Mouse (Mus musculus) spleen, embryonic (tissue): ENCODE measurements around the gene Acad10.

ENCODE experiments used
- CTCF ChIA-PET: fragments of 350-600 bp; sonication (Branson Sonifier 250); formaldehyde crosslinking; loops from one replicate; lab custom pipeline; 2022; lab: Charles Lee

The Acad10 gene

GRCm38 (mm10) chr5:121597991-121598537 is 62.2 kb downstream of the Acad10 start:
- CTCF ChIA-PET = no interaction called here

- CTCF ChIA-PET = no interaction called here
Observed at GRCm38 (mm10) chr5:121597332-121597731, 63.0 kb downstream of the Acad10 start.

GRCm38 (mm10) chr5:121596226-121596625 is 64.1 kb downstream of the Acad10 start:
- CTCF ChIA-PET = interaction anchor here (0.6 kb wide), 1 partner anchor 9 kb away, joined by 6 read pairs; no protein-coding TSS in a partner anchor

GRCm38 (mm10) chr5:121595758-121596157 is 64.6 kb downstream of the Acad10 start:
- CTCF ChIA-PET = interaction anchor here (0.6 to 0.7 kb wide), 2 partner anchors 9 to 33 kb away, joined by 5 to 6 read pairs; no protein-coding TSS in a partner anchor

GRCm38 (mm10) chr5:121594714-121595313 is 65.5 kb downstream of the Acad10 start:
- CTCF ChIA-PET = no interaction called here

GRCm38 (mm10) chr5:121593451-121594401 is 66.6 kb downstream of the Acad10 start, which contains the start of gene Aldh2:
Aldh2 (minus strand) TSS chr5:121593824.
- CTCF ChIA-PET = interaction anchor here (0.8 kb wide), 1 partner anchor 9 kb away, joined by 3 read pairs; no protein-coding TSS in a partner anchor

- CTCF ChIA-PET = no interaction called here
Observed at GRCm38 (mm10) chr5:121592816-121593407, 67.4 kb downstream of the Acad10 start.

- CTCF ChIA-PET = no interaction called here
Observed at GRCm38 (mm10) chr5:121592064-121592815, 68.1 kb downstream of the Acad10 start.

GRCm38 (mm10) chr5:121591417-121592063 is 68.8 kb downstream of the Acad10 start:
- CTCF ChIA-PET = no interaction called here

- CTCF ChIA-PET = no interaction called here
Observed at GRCm38 (mm10) chr5:121589928-121590327, 70.4 kb downstream of the Acad10 start.

GRCm38 (mm10) chr5:121586400-121587039 is 73.8 kb downstream of the Acad10 start:
- CTCF ChIA-PET = no interaction called here

- CTCF ChIA-PET = interaction anchor here (0.7 kb wide), 1 partner anchor 9 kb away, joined by 4 read pairs; no protein-coding TSS in a partner anchor
Observed at GRCm38 (mm10) chr5:121585699-121586098, 74.6 kb downstream of the Acad10 start.

GRCm38 (mm10) chr5:121585005-121585404 is 75.3 kb downstream of the Acad10 start:
- CTCF ChIA-PET = interaction anchor here (0.6 kb wide), 2 partner anchors 28 to 228 kb away, joined by 3 read pairs; no protein-coding TSS in a partner anchor

- CTCF ChIA-PET = interaction anchor here (0.7 kb wide), 1 partner anchor 10 kb away, joined by 3 read pairs; no protein-coding TSS in a partner anchor
Observed at GRCm38 (mm10) chr5:121583765-121584501, 76.4 kb downstream of the Acad10 start.

GRCm38 (mm10) chr5:121581945-121582344 is 78.4 kb downstream of the Acad10 start:
- CTCF ChIA-PET = no interaction called here

- CTCF ChIA-PET = interaction anchor here (0.6 kb wide), 1 partner anchor 9 kb away, joined by 4 read pairs; no protein-coding TSS in a partner anchor
Observed at GRCm38 (mm10) chr5:121576927-121577488, 83.3 kb downstream of the Acad10 start.

- CTCF ChIA-PET = no interaction called here
Observed at GRCm38 (mm10) chr5:121575867-121576266, 84.4 kb downstream of the Acad10 start.

- CTCF ChIA-PET = no interaction called here
Observed at GRCm38 (mm10) chr5:121574145-121574544, 86.2 kb downstream of the Acad10 start.
